Mouse (Mus musculus): Measurements from ENCODE around the gene Fgf14. TPM values are rescaled to one million over a fixed set of nuclear protein-coding genes. Genes with fewer than 3 reads are reported as not detected.

Fgf14 gene
- polyA plus RNA-seq, 1 experiment from 2014 or later, result 28.5 TPM

- WGBS, result 65% methylated on average over 2 of the region's 2 CpGs
- no peak overlapping the region for H3K4me3 ChIP-seq (replicated peaks; ENCODE audit: low read depth, low read length)
- H3K4me1 ChIP-seq (ENCODE audit: control insufficient read depth, insufficient read depth, low read length), result no peaks in the 10 kb centered on the region
- no peaks in the 10 kb centered on the region for H3K27me3 ChIP-seq (ENCODE audit: control insufficient read depth, insufficient read depth, low read length)
- no peak for ATAC-seq (ENCODE audit: low FRiP score, low TSS enrichment)
- no peak overlapping the region for H3K9ac ChIP-seq (replicated peaks; ENCODE audit: low read length)
- no peaks in the 10 kb centered on the region for H3K36me3 ChIP-seq (ENCODE audit: control insufficient read depth, insufficient read depth, low read length)
- no peak for DNase-seq
- no peak overlapping the region for H3K27ac ChIP-seq (replicated peaks; ENCODE audit: low read depth, low read length)
- H3K9me3 ChIP-seq (ENCODE audit: control insufficient read depth, low read length), result no peaks in the 10 kb centered on the region
- no peak overlapping the region for H3K4me2 ChIP-seq (ENCODE audit: low read length)
Measured at GRCm38 (mm10) chr14:123966531-123966930, 710.4 kb downstream of the Fgf14 start.
